Mouse (Mus musculus): ENCODE measurements around the gene Pkd1.

- TF ChIP-seq TAL1 (IDR thresholded peaks at IDR 0.05; ENCODE audit: low read length) (no peak), GATA1 (IDR thresholded peaks at IDR 0.05; ENCODE audit: low read length) (no peak)
These were observed 3.4 kb upstream of the Pkd1 start for GRCm38 (mm10) chr17:24546234-24546633.
